Mouse (Mus musculus) lung, embryonic 15.5 days (tissue): ENCODE measurements around the gene E2f8. TPM values are rescaled to one million over a fixed set of nuclear protein-coding genes. Genes with fewer than 3 reads are reported as not detected.

Experiments used
- ATAC-seq: fragments of 200-750 bp; cut with Nextera tagmentation; 2 replicates; pipeline ENCODE4 v1.8.0; 2017; ENCODE audit warnings: moderate number of reproducible peaks, borderline replicate concordance; ENCODE audit not compliant: low FRiP score, low TSS enrichment; ENCODE audit errors: extremely low read depth
- H3K27ac ChIP-seq: fragments of 300-500 bp; sonication (generic); 2 replicates; pipeline ENCODE4 v1.5.1; 2015; ENCODE audit warnings: moderate library complexity, mild to moderate bottlenecking, inconsistent platforms
- H3K27me3 ChIP-seq: fragments of 300-500 bp; sonication (generic); 2 replicates; pipeline ENCODE4 v1.6.1; 2015; ENCODE audit warnings: inconsistent platforms
- H3K36me3 ChIP-seq: fragments of 300-500 bp; sonication (generic); 2 replicates; pipeline ENCODE4 v1.6.1; 2015; ENCODE audit warnings: inconsistent platforms
- H3K4me1 ChIP-seq: fragments of 300-500 bp; sonication (generic); 2 replicates; pipeline ENCODE4 v1.6.1; 2015; ENCODE audit warnings: inconsistent platforms
- H3K4me2 ChIP-seq: fragments of 300-500 bp; sonication (generic); 2 replicates; pipeline ENCODE4 v1.6.1; 2015; ENCODE audit warnings: inconsistent platforms, mild to moderate bottlenecking, moderate library complexity
- H3K4me3 ChIP-seq: fragments of 300-500 bp; sonication (generic); 2 replicates; pipeline ENCODE4 v1.5.1; 2015; ENCODE audit warnings: mild to moderate bottlenecking, inconsistent platforms
- H3K9ac ChIP-seq: fragments of 300-500 bp; sonication (generic); 2 replicates; pipeline ENCODE4 v1.6.1; 2015; ENCODE audit warnings: inconsistent platforms
- H3K9me3 ChIP-seq: fragments of 300-500 bp; sonication (generic); 2 replicates; pipeline ENCODE4 v1.6.1; 2016; ENCODE audit warnings: inconsistent platforms
- whole genome bisulfite sequencing: fragments of 180-500 bp; shearing (Covaris S2); methylation state at CpG from one replicate; pipeline ENCODE4 v1.1.7; 2015; 5-methylcytosine and 5-hydroxymethylcytosine counted together
- polyA plus RNA-seq: library from polyadenylated mRNA; unstranded; fragments of >200 nt; fragmentation: Nextera tagmentation; extraction: Ambion mirVana; gene quantifications from 2 replicates; pipeline ENCODE4 v1.2.1, GENCODE M21; 2015

E2f8 gene
- polyA plus RNA-seq, 1 experiment from 2014 or later = 23.3 TPM

DNA sequence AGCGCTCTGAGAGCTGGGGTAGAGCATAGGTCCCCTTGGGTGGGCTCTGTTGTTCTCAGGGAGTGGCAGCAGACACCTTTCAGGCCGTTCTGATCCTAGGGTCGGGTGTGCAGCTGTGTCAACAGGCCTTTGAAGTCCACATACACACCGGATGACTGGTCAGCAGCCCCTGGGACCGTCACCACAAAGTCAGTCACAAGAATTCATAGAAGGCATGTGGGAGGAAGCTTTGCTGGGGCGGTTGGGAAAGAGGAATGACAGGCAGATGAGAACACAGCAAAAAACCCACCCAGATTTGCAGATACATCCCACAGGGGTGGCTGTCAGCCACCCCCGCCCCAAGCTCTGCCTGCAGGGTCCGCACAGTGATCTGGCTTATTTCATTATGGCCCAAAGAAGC lies 6.6 kb upstream of the E2f8 start:
- Histone ChIP-seq H3K4me2 (no peak overlapping the region), H3K27ac (no peak overlapping the region), H3K4me3 (no peak overlapping the region), H3K9ac (no peak overlapping the region), H3K9me3 (no peaks in the 10 kb centered on the region), H3K36me3 (no peaks in the 10 kb centered on the region), H3K27me3 (no peaks in the 10 kb centered on the region), H3K4me1 (peaks cover 5% of the 10 kb centered on the region; the same call in 1 of the 2 replicates)
- 29% methylated on average over 8 of the region's 8 CpGs for WGBS
- no peak for ATAC-seq

GRCm38 (mm10) chr7:48884266-48884611 lies 2.8 kb upstream of the E2f8 start:
- no peaks in the 10 kb centered on the region for H3K27me3 ChIP-seq
- no peak overlapping the region for H3K4me2 ChIP-seq
- no peaks in the 10 kb centered on the region for H3K9me3 ChIP-seq
- no peak overlapping the region for H3K4me3 ChIP-seq
- peaks cover 21% of the 10 kb centered on the region for H3K4me1 ChIP-seq
- 60% methylated on average over 5 of the region's 5 CpGs for WGBS
- no peak overlapping the region for H3K9ac ChIP-seq
- no peaks in the 10 kb centered on the region for H3K36me3 ChIP-seq
- no peak overlapping the region for H3K27ac ChIP-seq
- ATAC-seq = no peak

DNA sequence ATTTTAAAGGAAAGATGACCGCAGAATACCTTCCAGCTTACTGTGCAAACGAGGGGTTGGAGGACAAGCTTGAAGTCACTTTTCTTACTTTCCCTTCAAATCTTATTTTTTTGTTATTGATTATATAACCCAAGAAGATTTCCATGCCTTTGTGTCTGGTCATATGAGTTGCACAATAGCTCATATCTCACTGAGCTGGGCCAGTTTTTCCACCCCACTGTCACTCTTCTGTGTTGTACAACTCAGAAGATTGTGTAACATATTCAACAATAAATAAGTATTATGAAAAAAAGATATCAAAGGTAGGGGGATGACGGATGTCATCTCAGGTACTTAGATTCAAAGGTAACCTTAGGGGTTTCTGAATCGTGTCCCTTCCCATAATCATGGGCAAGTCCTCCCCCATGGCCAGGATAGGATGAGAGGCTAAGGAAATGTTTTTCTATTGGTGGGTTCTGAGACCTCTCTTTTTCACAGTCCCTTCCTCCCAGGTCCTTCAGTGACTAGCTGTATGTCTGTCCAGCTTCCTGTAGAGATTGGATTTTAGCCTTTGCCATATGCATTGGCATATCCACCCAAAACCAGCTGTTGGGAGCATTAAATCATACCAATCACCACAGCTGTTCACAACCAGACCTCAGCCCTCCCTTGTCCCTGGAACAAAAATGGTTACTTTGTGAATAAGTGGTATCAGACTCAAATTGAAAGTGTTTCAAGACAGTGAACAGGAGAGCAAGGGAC lies 2.3 kb upstream of the E2f8 start:
- ATAC-seq = no peak
- peaks cover 25% of the 10 kb centered on the region for H3K4me1 ChIP-seq
- no peaks in the 10 kb centered on the region for H3K27me3 ChIP-seq
- H3K4me2 ChIP-seq = no peak overlapping the region
- H3K27ac ChIP-seq = no peak overlapping the region
- WGBS = 81% methylated on average over 4 of the region's 4 CpGs
- no peaks in the 10 kb centered on the region for H3K9me3 ChIP-seq
- H3K9ac ChIP-seq = no peak overlapping the region
- no peaks in the 10 kb centered on the region for H3K36me3 ChIP-seq
- no peak overlapping the region for H3K4me3 ChIP-seq

- Histone ChIP-seq H3K36me3 (peaks cover 12% of the 10 kb centered on the region), H3K4me2 (peak overlapping the region; percentile 98), H3K4me3 (peak overlapping the region; percentile 94), H3K27me3 (no peaks in the 10 kb centered on the region), H3K9ac (peak overlapping the region; percentile 90), H3K27ac (peak overlapping the region; percentile 95), H3K4me1 (peaks cover 35% of the 10 kb centered on the region), H3K9me3 (no peaks in the 10 kb centered on the region)
- WGBS = 1% methylated on average over 28 of the region's 28 CpGs
- ATAC-seq = no peak
These were observed 694 bp upstream of the E2f8 start for GRCm38 (mm10) chr7:48881971-48882609.

DNA sequence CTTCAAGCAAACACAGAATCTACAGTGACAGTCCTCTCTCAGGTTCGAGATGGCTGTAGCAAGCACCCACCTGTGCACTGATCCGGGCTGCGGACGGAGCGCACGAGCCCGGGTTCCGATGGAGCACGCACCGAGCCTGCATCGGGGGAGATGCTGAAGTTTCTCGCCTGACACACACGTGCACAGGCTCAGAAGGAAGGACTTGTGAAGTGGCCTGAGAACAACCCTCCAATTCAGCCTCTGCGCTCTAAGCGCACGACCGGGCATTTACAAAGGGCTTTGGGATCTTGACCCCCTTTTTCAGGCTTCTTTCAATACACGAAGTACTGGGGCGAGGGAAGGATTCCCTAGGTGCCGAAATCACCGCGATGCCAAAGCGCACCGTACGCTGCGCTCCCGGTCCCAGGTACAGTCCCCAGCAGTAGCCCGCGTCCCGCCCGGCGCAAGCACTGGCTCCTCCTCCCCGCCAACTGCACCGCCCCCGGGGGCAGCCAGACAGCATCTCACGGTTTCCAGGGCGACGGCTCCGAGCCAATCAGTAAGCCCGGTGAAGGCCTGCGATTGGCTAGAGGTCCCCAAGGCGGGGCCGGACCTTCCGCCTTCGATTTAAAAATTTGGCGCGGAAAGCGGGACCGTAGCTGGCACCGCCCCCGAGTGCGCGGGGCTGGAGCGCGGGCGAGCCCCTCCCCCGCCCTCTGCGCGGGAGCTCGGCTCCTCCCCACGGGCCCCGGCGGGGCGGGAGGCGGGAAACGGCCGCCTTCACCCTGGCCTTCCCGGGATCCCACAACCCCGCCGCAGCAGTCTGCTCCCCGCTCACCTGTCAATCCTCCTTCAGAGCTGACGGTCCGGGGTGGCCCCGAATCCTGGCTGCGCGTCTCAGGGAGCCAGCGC lies 560 bp downstream of the E2f8 start:
- under 1% methylated on average over 77 of the region's 77 CpGs for WGBS
- no peaks in the 10 kb centered on the region for H3K27me3 ChIP-seq
- peak overlapping the region; percentile 98 for H3K4me2 ChIP-seq
- H3K9ac ChIP-seq = peak overlapping the region; percentile 90
- peaks cover 35% of the 10 kb centered on the region for H3K4me1 ChIP-seq
- no peaks in the 10 kb centered on the region for H3K9me3 ChIP-seq
- peak overlapping the region; percentile 94 for H3K4me3 ChIP-seq
- ATAC-seq = peak; percentile 96
- peaks cover 17% of the 10 kb centered on the region for H3K36me3 ChIP-seq
- peak overlapping the region; percentile 95 for H3K27ac ChIP-seq

GRCm38 (mm10) chr7:48879574-48879973 lies 1.8 kb downstream of the E2f8 start:
- peak overlapping the region; percentile 32; the same call in 1 of the 2 replicates for H3K9ac ChIP-seq
- no peak overlapping the region for H3K27ac ChIP-seq
- no peaks in the 10 kb centered on the region for H3K27me3 ChIP-seq
- peak overlapping the region; percentile 56 for H3K4me2 ChIP-seq
- 49% methylated on average over 3 of the region's 3 CpGs for WGBS
- H3K4me3 ChIP-seq = peak overlapping the region; percentile 34
- peaks cover 30% of the 10 kb centered on the region for H3K36me3 ChIP-seq
- H3K4me1 ChIP-seq = peaks cover 35% of the 10 kb centered on the region
- no peaks in the 10 kb centered on the region for H3K9me3 ChIP-seq
- no peak for ATAC-seq

GRCm38 (mm10) chr7:48877786-48878390 lies 3.5 kb downstream of the E2f8 start:
- no peak for ATAC-seq
- no peak overlapping the region for H3K27ac ChIP-seq
- H3K4me1 ChIP-seq = peaks cover 33% of the 10 kb centered on the region
- no peaks in the 10 kb centered on the region for H3K27me3 ChIP-seq
- peak overlapping the region; percentile 27; the same call in 1 of the 2 replicates for H3K4me2 ChIP-seq
- H3K9ac ChIP-seq = no peak overlapping the region
- 56% methylated on average over 15 of the region's 15 CpGs for WGBS
- H3K4me3 ChIP-seq = no peak overlapping the region
- H3K36me3 ChIP-seq = peaks cover 47% of the 10 kb centered on the region
- H3K9me3 ChIP-seq = no peaks in the 10 kb centered on the region

DNA sequence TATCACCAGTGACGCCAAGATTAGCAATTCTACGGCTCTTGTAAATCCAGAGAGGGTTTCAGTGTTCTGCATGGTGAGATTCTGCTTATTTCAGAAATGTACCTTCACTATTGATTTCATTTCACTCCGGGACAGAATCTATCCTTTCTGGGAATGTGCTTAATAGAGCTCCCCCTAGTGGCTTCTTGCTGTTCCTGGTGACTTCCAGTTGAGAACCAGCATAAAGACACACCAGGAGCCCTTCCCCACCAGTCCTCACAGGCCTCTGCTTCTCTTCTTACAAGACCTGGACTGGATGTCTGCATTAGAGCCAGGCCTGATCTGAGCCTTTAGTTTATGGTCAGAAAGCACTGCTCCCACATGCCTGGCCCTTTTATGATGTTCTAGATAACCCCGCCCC lies 4.9 kb downstream of the E2f8 start:
- WGBS = 69% methylated on average over 4 of the region's 4 CpGs
- Histone ChIP-seq H3K27me3 (no peaks in the 10 kb centered on the region), H3K9me3 (no peaks in the 10 kb centered on the region), H3K36me3 (peaks cover 60% of the 10 kb centered on the region), H3K4me2 (no peak overlapping the region), H3K4me3 (no peak overlapping the region), H3K27ac (no peak overlapping the region), H3K4me1 (peaks cover 27% of the 10 kb centered on the region), H3K9ac (no peak overlapping the region)
- ATAC-seq = no peak

- no peak overlapping the region for H3K4me2 ChIP-seq
- H3K9me3 ChIP-seq = no peaks in the 10 kb centered on the region
- peaks cover 75% of the 10 kb centered on the region for H3K36me3 ChIP-seq
- 90% methylated on average over 14 of the region's 14 CpGs for WGBS
- H3K9ac ChIP-seq = no peak overlapping the region
- no peak overlapping the region for H3K4me3 ChIP-seq
- H3K27me3 ChIP-seq = no peaks in the 10 kb centered on the region
- no peak for ATAC-seq
- H3K4me1 ChIP-seq = peaks cover 23% of the 10 kb centered on the region
- no peak overlapping the region for H3K27ac ChIP-seq
These were observed 6.3 kb downstream of the E2f8 start for GRCm38 (mm10) chr7:48875096-48875495.

DNA sequence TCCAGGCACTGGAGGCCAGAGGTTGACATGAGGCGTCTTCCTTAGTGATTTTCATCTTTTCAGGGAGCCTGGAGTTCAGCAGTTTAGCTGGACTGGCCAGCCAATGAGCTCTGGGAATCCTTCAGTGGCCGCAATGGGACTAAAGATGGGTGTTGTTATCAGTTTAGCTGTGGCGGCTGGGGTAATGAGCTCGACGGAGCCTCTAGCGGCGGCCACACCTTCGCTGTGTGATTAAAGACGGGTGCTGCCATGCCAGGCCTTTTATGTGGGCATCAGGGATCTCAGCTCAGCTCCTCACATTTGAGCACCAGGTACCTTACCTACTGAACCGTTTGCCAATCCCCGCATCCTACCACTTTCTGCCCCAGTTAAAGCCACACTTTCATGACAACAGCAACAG lies 10.1 kb downstream of the E2f8 start:
- H3K9ac ChIP-seq = no peak overlapping the region
- no peak overlapping the region for H3K4me3 ChIP-seq
- H3K4me2 ChIP-seq = no peak overlapping the region
- peaks cover 93% of the 10 kb centered on the region for H3K36me3 ChIP-seq
- ATAC-seq = no peak
- WGBS = 92% methylated on average over 11 of the region's 11 CpGs
- H3K4me1 ChIP-seq = no peaks in the 10 kb centered on the region
- H3K9me3 ChIP-seq = no peaks in the 10 kb centered on the region
- H3K27ac ChIP-seq = no peak overlapping the region
- H3K27me3 ChIP-seq = no peaks in the 10 kb centered on the region

DNA sequence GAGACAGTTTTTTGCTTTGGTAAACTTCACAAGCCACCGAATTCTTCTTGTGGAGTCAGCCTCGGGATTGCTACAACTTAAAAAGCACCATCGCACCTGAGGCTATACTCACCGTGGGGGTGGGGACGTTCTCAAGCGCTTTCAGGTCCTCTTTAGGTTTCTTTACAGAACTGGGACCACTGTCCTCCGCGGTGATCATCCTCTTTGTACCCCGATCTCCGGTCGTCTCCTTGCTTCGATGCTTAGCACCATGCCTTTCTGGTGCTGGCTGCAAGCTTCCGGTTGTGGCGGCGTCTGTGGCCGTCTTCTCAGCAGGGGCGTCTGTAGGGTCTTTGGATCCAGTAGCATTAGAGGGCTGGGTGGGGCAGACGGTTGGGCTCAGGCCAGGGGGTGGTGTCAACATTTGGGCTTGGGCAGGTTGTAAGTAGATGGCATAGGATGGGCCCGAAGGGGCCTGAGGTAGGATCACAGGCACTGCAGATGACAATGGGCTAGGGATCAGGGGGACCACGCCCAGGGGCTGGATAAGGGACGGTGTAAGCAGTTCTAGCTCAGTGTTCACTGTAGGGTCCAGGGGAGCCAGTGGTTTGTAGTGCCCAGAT lies 10.7 kb downstream of the E2f8 start:
- 95% methylated on average over 21 of the region's 21 CpGs for WGBS
- ATAC-seq = no peak
- H3K4me1 ChIP-seq = no peaks in the 10 kb centered on the region

More for the DNA sequence above, 10.7 kb downstream of the E2f8 start:
- Histone ChIP-seq H3K9ac (no peak overlapping the region), H3K4me3 (no peak overlapping the region), H3K27me3 (no peaks in the 10 kb centered on the region), H3K9me3 (no peaks in the 10 kb centered on the region), H3K27ac (no peak overlapping the region), H3K36me3 (peaks cover 94% of the 10 kb centered on the region), H3K4me2 (no peak overlapping the region)
